Mouse (Mus musculus) liver, embryonic 14.5 days (tissue): Measurements from ENCODE around the gene Plppr5. TPM values are rescaled to one million over a fixed set of nuclear protein-coding genes. Genes with fewer than 3 reads are reported as not detected.

Source experiments
- ATAC-seq: fragments of 200-750 bp; cut with Nextera tagmentation; 2 replicates; pipeline ENCODE4 v1.8.0; 2017; ENCODE audit warnings: moderate number of reproducible peaks, mild to moderate bottlenecking, moderate library complexity; ENCODE audit not compliant: insufficient read depth
- DNase-seq, 3 experiments: peaks; one replicate each; pipeline ENCODE4 v3.0.0-alpha.2; 2012 to 2013; ENCODE audit warnings: low read depth in 3 of 3, low spot score in 3 of 3
- H3K27ac ChIP-seq: fragments of 300-500 bp; sonication (generic); 2 replicates; pipeline ENCODE4 v1.5.1; 2014; ENCODE audit warnings: moderate library complexity, mild to moderate bottlenecking, control low read depth, inconsistent platforms
- H3K27me3 ChIP-seq: fragments of 300-500 bp; sonication (generic); 2 replicates; pipeline ENCODE4 v1.6.1; 2014; ENCODE audit warnings: mild to moderate bottlenecking, low read length, moderate library complexity; ENCODE audit not compliant: control insufficient read depth, insufficient read depth
- H3K36me3 ChIP-seq: fragments of 300-500 bp; sonication (generic); replicated peaks from 2 replicates; pipeline ENCODE4 v1.6.1; 2014; ENCODE audit warnings: low read depth; ENCODE audit not compliant: control insufficient read depth, insufficient read depth
- H3K4me1 ChIP-seq, 2 experiments: fragments of 200-500 bp in 1 of 2; fragments of 300-500 bp in 1 of 2; sonication (generic) in 1 of 2; replicated peaks; 2 replicates each; pipeline ENCODE4 v1.6.1; 2012 to 2014; ENCODE audit warnings: antibody characterized with exemption in 1 of 2, inconsistent platforms in 1 of 2, low read length in 1 of 2; ENCODE audit not compliant: control insufficient read depth in 2 of 2, insufficient read depth in 2 of 2
- H3K4me2 ChIP-seq: fragments of 300-500 bp; sonication (generic); 2 replicates; pipeline ENCODE4 v1.6.1; 2014; ENCODE audit warnings: low read depth, mild to moderate bottlenecking, control low read depth, moderate library complexity
- H3K4me3 ChIP-seq, 2 experiments: fragments of 200-500 bp in 1 of 2; fragments of 300-500 bp in 1 of 2; sonication (generic) in 1 of 2; 2 replicates each; pipeline ENCODE4 v1.5.1; 2012 to 2014; ENCODE audit warnings: low read depth in 2 of 2, low read length in 2 of 2, mild to moderate bottlenecking in 2 of 2, control low read depth in 1 of 2, inconsistent platforms in 1 of 2, moderate library complexity in 1 of 2; ENCODE audit not compliant: insufficient read depth in 1 of 2
- H3K9ac ChIP-seq: fragments of 300-500 bp; sonication (generic); replicated peaks from 2 replicates; pipeline ENCODE4 v1.6.1; 2014; ENCODE audit warnings: mild to moderate bottlenecking, control low read depth, moderate library complexity
- H3K9me3 ChIP-seq: fragments of 300-500 bp; sonication (generic); 2 replicates; pipeline ENCODE4 v1.6.1; 2016; ENCODE audit warnings: low read length, mixed read lengths; ENCODE audit not compliant: control insufficient read depth
- CTCF ChIP-seq: IDR thresholded peaks from 2 replicates; pipeline ENCODE4 v1.5.1; 2016; ENCODE audit warnings: antibody characterized with exemption, low read depth, control low read depth
- EP300 ChIP-seq: IDR thresholded peaks from 2 replicates; pipeline ENCODE4 v1.6.1; 2016; ENCODE audit warnings: antibody characterized with exemption, low read depth
- WGBS: fragments of 180-500 bp; shearing (Covaris S2); extraction: QIAGEN DNeasy Blood & Tissue Kit; methylation state at CpG from one replicate; pipeline ENCODE4 v1.1.7; 2014; ENCODE audit not compliant: insufficient replicate concordance; 5-methylcytosine and 5-hydroxymethylcytosine counted together
- polyA plus RNA-seq, 2 experiments: library from polyadenylated mRNA; depleted of rRNA in 1 of 2; stranded (reverse) in 1 of 2; unstranded in 1 of 2; fragments of >200 nt; fragmentation: Nextera tagmentation in 1 of 2; extraction: Ambion mirVana in 1 of 2; gene quantifications; 2 replicates each; pipeline versions ENCODE4 v1.2.1 to v1.2.3; 2012 to 2014

Gene Plppr5
- polyA plus RNA-seq, 2 experiments: 0.02 to 0.03 TPM

- Histone ChIP-seq H3K4me2 (no peak overlapping the region), H3K4me1 (no peaks in the 10 kb centered on the region), H3K27ac (no peak overlapping the region), H3K4me3 (no peak overlapping the region), H3K9ac (no peak overlapping the region), H3K27me3 (no peaks in the 10 kb centered on the region), H3K36me3 (no peaks in the 10 kb centered on the region), H3K9me3 (no peaks in the 10 kb centered on the region)
- DNase-seq (no peak), ATAC-seq (no peak)
- TF ChIP-seq CTCF (no peak), EP300 (no peak)
- 73% methylated on average over 4 of the region's 4 CpGs for WGBS
Measured at GRCm38 (mm10) chr3:117732661-117733060, 158.0 kb downstream of the Plppr5 start.

Other genes with a start within 250 kb of the Plppr5 start
- gene Plppr4, start 214.0 kb upstream of the Plppr5 start, polyA plus RNA-seq (2012; rRNA removed): 0.01 TPM in 2 replicates
- gene Plppr4, start 214.0 kb upstream of the Plppr5 start, polyA plus RNA-seq (2014; fragmentation: Nextera tagmentation; extraction: Ambion mirVana): not detected in 2 replicates